Mouse (Mus musculus): ENCODE results near the gene Shcbp1. TPM values are rescaled to one million over a fixed set of nuclear protein-coding genes. Genes with fewer than 3 reads are reported as not detected.

The Shcbp1 gene
- 1.9 TPM for polyA plus RNA-seq (2017; shearing (Covaris generic))

GRCm38 (mm10) chr8:4779254-4780055 is at the start of gene Shcbp1:
Gene Shcbp1, minus strand, starts transcription at chr8:4779567.

Other genes starting within 250 kb of the Shcbp1 start
- 24.5 TPM for gene Zfp958, start 166.4 kb downstream of the Shcbp1 start, polyA plus RNA-seq (2017; shearing (Covaris generic))

Data from effector memory CD4-positive, alpha-beta T cell, adult 7 months (primary cell).